Mouse (Mus musculus) MEL (cell line): ENCODE data around the gene Smg6.

Experiments used
- E2F4 ChIP-seq: IDR thresholded peaks from 2 replicates; pipeline ENCODE4 v1.6.1; 2011; ENCODE audit warnings: low read depth, low read length, improper control_type of control experiment, borderline replicate concordance
- EP300 ChIP-seq, 2 experiments: IDR thresholded peaks; 2 replicates each; pipeline ENCODE4 v1.6.1; 2011; ENCODE audit warnings: improper control_type of control experiment in 2 of 2, low read length in 2 of 2, low read depth in 1 of 2, mild to moderate bottlenecking in 1 of 2
- GABPA ChIP-seq: IDR thresholded peaks from 2 replicates; pipeline ENCODE4 v1.6.1; 2012; ENCODE audit warnings: low read depth, mild to moderate bottlenecking, inconsistent platforms, low read length, improper control_type of control experiment, moderate library complexity
- HCFC1 ChIP-seq: IDR thresholded peaks from 2 replicates; pipeline ENCODE4 v1.6.1; 2012; ENCODE audit warnings: low read depth, mild to moderate bottlenecking, inconsistent platforms, low read length, improper control_type of control experiment, moderate library complexity
- MAFK ChIP-seq: IDR thresholded peaks from 2 replicates; pipeline ENCODE4 v1.6.1; 2011; ENCODE audit warnings: low read depth, mild to moderate bottlenecking, low read length, improper control_type of control experiment, borderline replicate concordance
- MYB ChIP-seq: IDR thresholded peaks from 2 replicates; pipeline ENCODE4 v1.6.1; 2011; ENCODE audit warnings: mild to moderate bottlenecking, low read depth, low read length, improper control_type of control experiment
- MYC ChIP-seq: IDR thresholded peaks from 2 replicates; pipeline ENCODE4 v1.6.1; 2011; ENCODE audit warnings: low read depth, mild to moderate bottlenecking, low read length, improper control_type of control experiment, moderate library complexity
- POLR2A ChIP-seq, 2 experiments: IDR thresholded peaks; 2 replicates each; pipeline ENCODE4 v1.6.1; 2011 to 2012; ENCODE audit warnings: low read length in 2 of 2, mild to moderate bottlenecking in 2 of 2, control low read depth in 1 of 2, improper control_type of control experiment in 1 of 2, low read depth in 1 of 2, moderate library complexity in 1 of 2; ENCODE audit not compliant: control insufficient read depth in 1 of 2, insufficient read depth in 1 of 2, poor library complexity in 1 of 2
- RAD21 ChIP-seq: IDR thresholded peaks from 2 replicates; pipeline ENCODE4 v1.6.1; 2011; ENCODE audit warnings: mild to moderate bottlenecking, low read depth, low read length, improper control_type of control experiment
- SMC3 ChIP-seq: IDR thresholded peaks from 2 replicates; pipeline ENCODE4 v1.6.1; 2011; ENCODE audit warnings: low read depth, low read length, improper control_type of control experiment
- ZNF384 ChIP-seq: IDR thresholded peaks from 2 replicates; pipeline ENCODE4 v1.6.1; 2012; ENCODE audit warnings: low read depth, mild to moderate bottlenecking, inconsistent platforms, low read length, improper control_type of control experiment

DNA sequence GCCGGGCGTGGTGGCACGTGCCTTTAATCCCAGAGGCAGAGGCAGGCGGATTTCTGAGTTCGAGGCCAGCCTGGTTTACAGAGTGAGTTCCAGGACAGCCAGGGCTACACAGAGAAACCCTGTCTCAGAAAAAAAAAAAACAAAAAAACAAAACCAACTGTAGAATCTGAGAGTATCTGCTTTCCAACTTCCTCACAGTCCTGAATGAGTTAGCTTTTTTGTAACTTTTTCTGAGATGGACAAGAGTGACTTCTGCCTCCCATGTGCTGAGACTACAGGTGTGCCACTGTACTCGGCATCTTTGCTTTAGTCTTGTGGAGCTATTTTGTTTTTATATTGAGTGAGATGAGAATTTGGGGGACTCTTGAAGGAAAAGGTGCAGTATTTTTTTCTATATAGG lies 137.0 kb downstream of the Smg6 start:
- TF ChIP-seq POLR2A (IDR thresholded peaks at IDR 0.05; ENCODE audit: control insufficient read depth in 1 of 2, insufficient read depth in 1 of 2, low read depth in 1 of 2, low read length in 2 of 2, poor library complexity in 1 of 2), result no peak
- TF ChIP-seq MYB, result no peak
- no peak for TF ChIP-seq RAD21
- TF ChIP-seq EP300 (IDR thresholded peaks at IDR 0.05; ENCODE audit: low read depth in 1 of 2, low read length in 2 of 2), result peak; percentile 24 to 38; a peak in 3 of 4 replicates
- TF ChIP-seq MAFK, result no peak
- peak; percentile 88 for TF ChIP-seq ZNF384
- no peak for TF ChIP-seq GABPA
- TF ChIP-seq SMC3, result no peak
- no peak for TF ChIP-seq HCFC1
- no peak for TF ChIP-seq MYC
- no peak for TF ChIP-seq E2F4
